Comparison of ENCODE assay signal across 8 mouse cellular contexts in the genomic region with DNA sequence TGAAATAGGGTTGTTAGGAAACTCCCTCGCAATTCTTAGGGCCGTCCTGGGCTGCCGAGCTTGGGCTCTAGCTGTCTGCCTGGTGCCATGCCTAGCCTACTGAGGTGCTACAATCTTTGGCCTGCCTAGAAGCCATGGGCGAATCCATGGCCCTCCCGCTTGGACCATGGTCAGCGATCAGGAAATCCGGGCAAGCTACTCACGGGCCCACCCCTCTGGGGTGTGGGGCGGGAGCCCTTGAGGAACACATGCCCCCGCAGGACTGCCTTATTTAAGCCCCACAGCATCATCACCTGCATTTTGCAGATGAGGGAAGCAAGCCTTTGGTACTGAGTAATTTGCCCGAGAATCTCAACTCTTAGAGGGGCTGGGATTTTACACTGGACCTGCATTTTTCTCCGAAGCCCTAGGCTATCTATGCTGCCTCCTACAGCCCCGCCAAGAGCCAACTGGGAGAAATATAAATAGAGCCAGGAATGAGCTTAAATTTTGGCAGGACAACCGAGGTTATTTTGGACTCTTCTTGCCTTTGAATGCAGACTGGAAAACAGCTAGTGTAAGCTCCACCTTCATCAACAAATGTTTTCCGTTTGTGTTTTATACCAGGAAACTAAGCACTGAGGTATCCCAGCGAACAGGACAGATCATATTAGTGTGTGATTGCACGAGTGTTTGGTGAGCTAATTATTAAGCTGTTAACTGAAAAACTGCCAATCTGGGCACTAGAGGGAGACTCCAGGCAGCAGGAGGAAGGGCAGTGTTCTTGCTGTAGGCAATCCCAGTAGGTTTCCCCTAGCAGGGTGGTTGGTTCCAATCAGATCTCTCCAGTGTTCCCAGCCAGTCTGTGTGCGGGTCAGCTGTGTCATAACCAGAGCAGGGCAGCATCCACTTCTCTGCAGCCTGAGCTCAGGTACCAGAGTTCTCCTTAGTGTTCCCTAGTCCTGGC.
A peak's percentile ranks its signal among the peaks of the same experiment; 100 is the strongest.
DNase-seq lines count a peak whose midpoint lies in the region; ATAC-seq and TF ChIP-seq lines count a peak whose summit lies in the region.

No protein-coding gene starts in this region.

- WGBS in bone marrow, adult 2 months: 5% methylated on average over 18 of the region's 18 CpGs
- 3% methylated on average over 18 of the region's 18 CpGs for WGBS in forebrain, embryonic 10.5 days
- WGBS in heart, embryonic 14.5 days: 1% methylated on average over 18 of the region's 18 CpGs
- WGBS in liver, embryonic 12.5 days (ENCODE audit: insufficient replicate concordance): 8% methylated on average over 18 of the region's 18 CpGs
- WGBS in thymus, adult 2 months: 15% methylated on average over 18 of the region's 18 CpGs

- peak overlapping the region; percentile 47 for H3K27ac ChIP-seq in bone marrow, adult 2 months (ENCODE audit: control insufficient read depth, insufficient read depth, low read depth, low read length, poor library complexity)
- peak overlapping the region; percentile 95 for H3K27ac ChIP-seq in forebrain, embryonic 10.5 days
- H3K27ac ChIP-seq in heart, embryonic 14.5 days (replicated peaks in 1 of 2; ENCODE audit: control insufficient read depth in 1 of 2, insufficient read depth in 1 of 2, low read depth in 2 of 2, low read length in 2 of 2): peak overlapping the region; percentile 70 to 94
- peak overlapping the region; percentile 69 for H3K27ac ChIP-seq in liver, embryonic 12.5 days
- peak overlapping the region; percentile 1; the same call in 1 of the 2 replicates for H3K27ac ChIP-seq in thymus, adult 2 months (ENCODE audit: control insufficient read depth, insufficient read depth, low read length)

- ATAC-seq in heart, embryonic 14.5 days (ENCODE audit: insufficient number of reproducible peaks, insufficient read depth, low FRiP score, low read depth): peak; percentile 67
- ATAC-seq in liver, embryonic 12.5 days: peak; percentile 66

- peak overlapping the region; percentile 94 for H3K4me2 ChIP-seq in heart, embryonic 14.5 days (ENCODE audit: low read length)
- H3K4me2 ChIP-seq in liver, embryonic 12.5 days: peak overlapping the region; percentile 95

- peak; percentile 61 for TF ChIP-seq CTCF in bone marrow, adult 2 months (IDR thresholded peaks at IDR 0.05; ENCODE audit: control insufficient read depth, insufficient read depth, low read length)
- TF ChIP-seq CTCF in thymus, adult 2 months (IDR thresholded peaks at IDR 0.05; ENCODE audit: borderline replicate concordance, control insufficient read depth, extremely low read depth, insufficient read depth, low read length, poor library complexity): no peak

- no peaks in the 10 kb centered on the region for H3K36me3 ChIP-seq in forebrain, embryonic 10.5 days (replicated peaks)
- H3K36me3 ChIP-seq in heart, embryonic 14.5 days (ENCODE audit: control insufficient read depth, insufficient read depth, low read length): no peaks in the 10 kb centered on the region
- H3K36me3 ChIP-seq in liver, embryonic 12.5 days: no peaks in the 10 kb centered on the region
- H3K36me3 ChIP-seq in thymus, adult 2 months (ENCODE audit: control insufficient read depth, insufficient read depth, low read length): no peaks in the 10 kb centered on the region

- H3K27me3 ChIP-seq in forebrain, embryonic 10.5 days (ENCODE audit: poor library complexity, severe bottlenecking): 0 out of 2 replicates have a peak, but pooled peaks cover 3% of the 10 kb centered on the region
- no peaks in the 10 kb centered on the region for H3K27me3 ChIP-seq in heart, embryonic 14.5 days (ENCODE audit: control insufficient read depth, insufficient read depth, low read length)
- H3K27me3 ChIP-seq in liver, embryonic 12.5 days (replicated peaks): no peaks in the 10 kb centered on the region
- no peaks in the 10 kb centered on the region for H3K27me3 ChIP-seq in thymus, adult 2 months (ENCODE audit: control insufficient read depth, insufficient read depth, low read length)

- 0 out of 2 replicates have a peak, but pooled peaks have one; percentile 20 for TF ChIP-seq POLR2A in bone marrow, adult 2 months (IDR thresholded peaks at IDR 0.05; ENCODE audit: borderline replicate concordance, control insufficient read depth, low read depth, low read length)
- TF ChIP-seq POLR2A in thymus, adult 2 months (IDR thresholded peaks at IDR 0.05; ENCODE audit: control insufficient read depth, extremely low read depth, insufficient read depth, low read length, poor library complexity): no peak

- H3K4me3 ChIP-seq in bone marrow, adult 2 months (replicated peaks; ENCODE audit: control insufficient read depth, low read depth, low read length): peak overlapping the region; percentile 29
- peak overlapping the region; percentile 66 for H3K4me3 ChIP-seq in forebrain, embryonic 10.5 days
- H3K4me3 ChIP-seq in heart, embryonic 14.5 days (ENCODE audit: control insufficient read depth in 1 of 2, insufficient read depth in 1 of 2, low read depth in 1 of 2, low read length in 2 of 2): peak overlapping the region; percentile 66 to 74
- peak overlapping the region; percentile 65 for H3K4me3 ChIP-seq in liver, embryonic 12.5 days
- peak overlapping the region; percentile 21 for H3K4me3 ChIP-seq in thymus, adult 2 months (ENCODE audit: control insufficient read depth, insufficient read depth, low read length)

- peak overlapping the region; percentile 81 for H3K9ac ChIP-seq in heart, embryonic 14.5 days (ENCODE audit: low read length)
- peak overlapping the region; percentile 73 for H3K9ac ChIP-seq in liver, embryonic 12.5 days

- no peaks in the 10 kb centered on the region for H3K9me3 ChIP-seq in forebrain, embryonic 10.5 days
- no peaks in the 10 kb centered on the region for H3K9me3 ChIP-seq in heart, embryonic 14.5 days (ENCODE audit: control insufficient read depth, low read length)
- no peaks in the 10 kb centered on the region for H3K9me3 ChIP-seq in liver, embryonic 12.5 days (replicated peaks)

- no peaks in the 10 kb centered on the region for H3K4me1 ChIP-seq in bone marrow, adult 2 months (ENCODE audit: control insufficient read depth, insufficient read depth, low read length)
- peaks cover 30% of the 10 kb centered on the region for H3K4me1 ChIP-seq in forebrain, embryonic 10.5 days
- H3K4me1 ChIP-seq in heart, embryonic 14.5 days (ENCODE audit: control insufficient read depth in 2 of 2, insufficient read depth in 2 of 2, low read length in 2 of 2): peaks cover 4 to 10% of the 10 kb centered on the region in 2 experiments; a peak in 3 of 4 replicates
- H3K4me1 ChIP-seq in liver, embryonic 12.5 days: peaks cover 13% of the 10 kb centered on the region
- H3K4me1 ChIP-seq in thymus, adult 2 months (replicated peaks; ENCODE audit: control insufficient read depth, insufficient read depth, low read length): peaks cover 10% of the 10 kb centered on the region

- peak; percentile 34 to 39 for DNase-seq in B cell, adult 2 months
- DNase-seq in forebrain, embryonic 10.5 days (ENCODE audit: extremely low spot score, low spot score): peak; percentile 62
- DNase-seq in kidney, postnatal 14 days: peak; percentile 85
- peak; percentile 40 for DNase-seq in naive thymus-derived CD4-positive, alpha-beta T cell, adult 2 months (ENCODE audit: low read depth)
- peak; percentile 23 for DNase-seq in thymus, adult 2 months

Comparison
In these comparisons a context has a peak if more than half of its experiments do, and no peak if none do; other contexts are left out.
1. Peak in every context shown above with its lines: DNase-seq, ATAC-seq, H3K4me3 ChIP-seq and H3K27ac ChIP-seq.
2. DNase-seq: peak in every context shown above with its lines; median percentile 85 in kidney, postnatal 14 days; 62 in forebrain, embryonic 10.5 days; 40 in naive thymus-derived CD4-positive, alpha-beta T cell, adult 2 months; 36 in B cell, adult 2 months; 23 in thymus, adult 2 months.
3. H3K27ac ChIP-seq: peak in every context shown above with its lines; median percentile 95 in forebrain, embryonic 10.5 days; 82 in heart, embryonic 14.5 days; 69 in liver, embryonic 12.5 days; 47 in bone marrow, adult 2 months; 1 in thymus, adult 2 months.